Mouse (Mus musculus) heart, embryonic 14.5 days (tissue): ENCODE data around the gene Slc9a3r2. TPM values are rescaled to one million over a fixed set of nuclear protein-coding genes. Genes with fewer than 3 reads are reported as not detected.

Source experiments
- ATAC-seq: fragments of 200-750 bp; cut with Nextera tagmentation; 2 replicates; pipeline ENCODE4 v1.8.0; 2017; ENCODE audit warnings: low read depth, moderate TSS enrichment; ENCODE audit not compliant: insufficient number of reproducible peaks, insufficient read depth, low FRiP score
- H3K27ac ChIP-seq, 2 experiments: fragments of 200-500 bp in 1 of 2; fragments of 300-500 bp in 1 of 2; sonication (generic) in 1 of 2; replicated peaks in 1 of 2; 2 replicates each; pipeline ENCODE4 v1.5.1; 2012 to 2014; ENCODE audit warnings: low read depth in 2 of 2, low read length in 2 of 2, control low read depth in 1 of 2, mild to moderate bottlenecking in 1 of 2, mixed read lengths in 1 of 2; ENCODE audit not compliant: control insufficient read depth in 1 of 2, insufficient read depth in 1 of 2
- H3K27me3 ChIP-seq: fragments of 300-500 bp; sonication (generic); 2 replicates; pipeline ENCODE4 v1.6.1; 2014; ENCODE audit warnings: mild to moderate bottlenecking, low read length, control low read depth; ENCODE audit not compliant: control insufficient read depth, insufficient read depth
- H3K36me3 ChIP-seq: fragments of 300-500 bp; sonication (generic); 2 replicates; pipeline ENCODE4 v1.6.1; 2014; ENCODE audit warnings: mild to moderate bottlenecking, control low read depth, low read length, mixed read lengths; ENCODE audit not compliant: control insufficient read depth, insufficient read depth
- H3K4me1 ChIP-seq, 2 experiments: fragments of 200-500 bp in 1 of 2; fragments of 300-500 bp in 1 of 2; sonication (generic) in 1 of 2; 2 replicates each; pipeline ENCODE4 v1.6.1; 2012 to 2014; ENCODE audit warnings: low read length in 2 of 2, control low read depth in 1 of 2, mixed read lengths in 1 of 2; ENCODE audit not compliant: control insufficient read depth in 2 of 2, insufficient read depth in 2 of 2
- H3K4me2 ChIP-seq: fragments of 300-500 bp; sonication (generic); 2 replicates; pipeline ENCODE4 v1.6.1; 2014; ENCODE audit warnings: mild to moderate bottlenecking, low read length
- H3K4me3 ChIP-seq, 2 experiments: fragments of 200-500 bp in 1 of 2; fragments of 300-500 bp in 1 of 2; sonication (generic) in 1 of 2; 2 replicates each; pipeline ENCODE4 v1.5.1; 2012 to 2014; ENCODE audit warnings: low read length in 2 of 2, mild to moderate bottlenecking in 2 of 2, control low read depth in 1 of 2, low read depth in 1 of 2, moderate library complexity in 1 of 2; ENCODE audit not compliant: control insufficient read depth in 1 of 2, insufficient read depth in 1 of 2
- H3K9ac ChIP-seq: fragments of 300-500 bp; sonication (generic); 2 replicates; pipeline ENCODE4 v1.6.1; 2014; ENCODE audit warnings: mild to moderate bottlenecking, low read length
- H3K9me3 ChIP-seq: fragments of 300-500 bp; sonication (generic); 2 replicates; pipeline ENCODE4 v1.6.1; 2016; ENCODE audit warnings: low read length, control low read depth; ENCODE audit not compliant: control insufficient read depth
- WGBS: fragments of 180-500 bp; shearing (Covaris S2); extraction: QIAGEN DNeasy Blood & Tissue Kit; methylation state at CpG from one replicate; pipeline ENCODE4 v1.1.7; 2014; 5-methylcytosine and 5-hydroxymethylcytosine counted together
- polyA plus RNA-seq: library from polyadenylated mRNA; unstranded; fragments of >200 nt; fragmentation: Nextera tagmentation; extraction: Ambion mirVana; gene quantifications from 2 replicates; pipeline ENCODE4 v1.2.1, GENCODE M21; 2014

Slc9a3r2 gene
- polyA plus RNA-seq = 59.6 and 60.9 TPM in 2 replicates

- Histone ChIP-seq H3K36me3 (0 out of 2 replicates have a peak, but pooled peaks cover 3% of the 10 kb centered on the region), H3K4me1 (peaks cover 16 to 17% of the 10 kb centered on the region in 2 experiments; a peak in 2 of 4 replicates), H3K4me3 (peak within 1 kb of the TSS; percentile 57 to 75), H3K9ac (peak within 1 kb of the TSS; percentile 88), H3K27ac (peak within 1 kb of the TSS; percentile 6 to 64; a peak in 3 of 4 replicates), H3K4me2 (peak within 1 kb of the TSS; percentile 97), H3K27me3 (no peaks in the 10 kb centered on the region), H3K9me3 (no peaks in the 10 kb centered on the region)
- WGBS = under 1% methylated on average over 29 of the region's 41 CpGs
- peak; percentile 62 for ATAC-seq
These were observed at the start of gene Slc9a3r2 for GRCm38 (mm10) chr17:24650070-24650616. Gene Slc9a3r2 (minus strand): TSS chr17:24650327.

- Histone ChIP-seq H3K4me3 (no peak overlapping the region), H3K36me3 (peaks cover 53% of the 10 kb centered on the region), H3K4me2 (no peak overlapping the region), H3K9ac (no peak overlapping the region), H3K4me1 (peaks cover 2 to 12% of the 10 kb centered on the region in 2 experiments; a peak in 3 of 4 replicates), H3K27me3 (no peaks in the 10 kb centered on the region), H3K27ac (no peak overlapping the region), H3K9me3 (no peaks in the 10 kb centered on the region)
- no peak for ATAC-seq
- 85% methylated on average over 2 of the region's 2 CpGs for WGBS
These were observed 49.3 kb upstream of the Slc9a3r2 start for GRCm38 (mm10) chr17:24699473-24699872.

GRCm38 (mm10) chr17:24698715-24699114 lies 48.6 kb upstream of the Slc9a3r2 start:
- H3K27ac ChIP-seq = no peak overlapping the region
- no peaks in the 10 kb centered on the region for H3K9me3 ChIP-seq
- ATAC-seq = no peak
- H3K36me3 ChIP-seq = peaks cover 51% of the 10 kb centered on the region
- peaks cover 2 to 12% of the 10 kb centered on the region in 2 experiments; a peak in 3 of 4 replicates for H3K4me1 ChIP-seq
- H3K27me3 ChIP-seq = no peaks in the 10 kb centered on the region
- WGBS = 61% methylated on average over 9 of the region's 9 CpGs
- no peak overlapping the region for H3K4me3 ChIP-seq
- H3K4me2 ChIP-seq = no peak overlapping the region
- no peak overlapping the region for H3K9ac ChIP-seq

GRCm38 (mm10) chr17:24697985-24698384 lies 47.9 kb upstream of the Slc9a3r2 start:
- H3K4me3 ChIP-seq = no peak overlapping the region
- WGBS = 23% methylated on average over 5 of the region's 5 CpGs
- H3K4me2 ChIP-seq = no peak overlapping the region
- no peaks in the 10 kb centered on the region for H3K9me3 ChIP-seq
- no peak overlapping the region for H3K9ac ChIP-seq
- H3K27ac ChIP-seq = no peak overlapping the region
- no peak for ATAC-seq
- H3K36me3 ChIP-seq = peaks cover 49% of the 10 kb centered on the region
- no peaks in the 10 kb centered on the region for H3K27me3 ChIP-seq
- peaks cover 2 to 12% of the 10 kb centered on the region in 2 experiments; a peak in 3 of 4 replicates for H3K4me1 ChIP-seq

GRCm38 (mm10) chr17:24696011-24696697 lies 46.0 kb upstream of the Slc9a3r2 start, which contains the start of the genes Gfer and Noxo1:
Gene Gfer (minus strand): TSS chr17:24696156.
Gene Noxo1 (plus strand): TSS chr17:24696234.
- no peaks in the 10 kb centered on the region for H3K9me3 ChIP-seq
- under 1% methylated on average over 69 of the region's 76 CpGs for WGBS
- peak within 1 kb of the TSS; percentile 87 to 96 for H3K4me3 ChIP-seq
- H3K36me3 ChIP-seq = peaks cover 43% of the 10 kb centered on the region
- H3K9ac ChIP-seq = peak within 1 kb of the TSS; percentile 91
- H3K4me2 ChIP-seq = peak within 1 kb of the TSS; percentile 85
- peak; percentile 92 for ATAC-seq
- peaks cover under 1% of the 10 kb centered on the region; the same call in 1 of the 2 replicates for H3K27me3 ChIP-seq
- peaks cover 2 to 12% of the 10 kb centered on the region in 2 experiments; a peak in 3 of 4 replicates for H3K4me1 ChIP-seq
- peak within 1 kb of the TSS; percentile 72 to 82 for H3K27ac ChIP-seq

GRCm38 (mm10) chr17:24695326-24696010 lies 45.3 kb upstream of the Slc9a3r2 start:
- Histone ChIP-seq H3K4me2 (peak overlapping the region; percentile 85), H3K4me3 (peak overlapping the region; percentile 87 to 96), H3K36me3 (peaks cover 36% of the 10 kb centered on the region), H3K9me3 (no peaks in the 10 kb centered on the region), H3K27me3 (peaks cover 7% of the 10 kb centered on the region), H3K27ac (peak overlapping the region; percentile 70 to 82), H3K9ac (peak overlapping the region; percentile 91), H3K4me1 (peaks cover 2 to 12% of the 10 kb centered on the region in 2 experiments; a peak in 3 of 4 replicates)
- peak; percentile 6; the same call in 1 of the 2 replicates for ATAC-seq
- 8% methylated on average over 47 of the region's 51 CpGs for WGBS

- Histone ChIP-seq H3K36me3 (peaks cover 23% of the 10 kb centered on the region), H3K9ac (no peak overlapping the region), H3K27ac (no peak overlapping the region), H3K27me3 (peaks cover 38% of the 10 kb centered on the region), H3K4me2 (no peak overlapping the region), H3K9me3 (no peaks in the 10 kb centered on the region), H3K4me3 (no peak overlapping the region), H3K4me1 (peaks cover 3 to 25% of the 10 kb centered on the region in 2 experiments; a peak in 3 of 4 replicates)
- 81% methylated on average over 5 of the region's 5 CpGs for WGBS
- ATAC-seq = no peak
These were observed 42.3 kb upstream of the Slc9a3r2 start for GRCm38 (mm10) chr17:24692385-24692784.
